Mouse (Mus musculus): ENCODE data around the gene Bcr. TPM values are rescaled to one million over a fixed set of nuclear protein-coding genes. Genes with fewer than 3 reads are reported as not detected.

Bcr gene
- polyA plus RNA-seq (2014; fragmentation: Illumina TruSeq; extraction: RNeasy Lipid Tissue Mini Kit (QIAGEN cat#74804); ENCODE audit: low read depth, low replicate concordance): 13.4 TPM

GRCm38 (mm10) chr10:75060217-75060842 lies at the start of gene Bcr:
TSS of gene Bcr (plus strand) at chr10:75060592.

GRCm38 (mm10) chr10:75032395-75032794 lies 28.0 kb upstream of the Bcr start, which contains the start of gene Rsph14:
TSS of gene Rsph14 (minus strand) at chr10:75032586.

GRCm38 (mm10) chr10:75036883-75037379 lies 23.5 kb upstream of the Bcr start, which contains the start of gene Rab36:
TSS of gene Rab36 (plus strand) at chr10:75037058.

GRCm38 (mm10) chr10:75211807-75212645 lies 151.6 kb downstream of the Bcr start, which contains the start of gene Specc1l:
TSS of gene Specc1l (plus strand) at chr10:75212073.

Other genes with a start within 250 kb of the Bcr start
- 0.63 TPM for gene Gnaz, start 93.4 kb upstream of the Bcr start, polyA plus RNA-seq (2014; fragmentation: Illumina TruSeq; extraction: RNeasy Lipid Tissue Mini Kit (QIAGEN cat#74804); ENCODE audit: low read depth, low replicate concordance)
- gene Rsph14, start 28.0 kb upstream of the Bcr start, polyA plus RNA-seq (2014; fragmentation: Illumina TruSeq; extraction: RNeasy Lipid Tissue Mini Kit (QIAGEN cat#74804); ENCODE audit: low read depth, low replicate concordance): 8.4 TPM
- gene Rab36, start 23.5 kb upstream of the Bcr start, polyA plus RNA-seq (2014; fragmentation: Illumina TruSeq; extraction: RNeasy Lipid Tissue Mini Kit (QIAGEN cat#74804); ENCODE audit: low read depth, low replicate concordance): 4.6 TPM
- gene Specc1l, start 151.5 kb downstream of the Bcr start, polyA plus RNA-seq (2014; fragmentation: Illumina TruSeq; extraction: RNeasy Lipid Tissue Mini Kit (QIAGEN cat#74804); ENCODE audit: low read depth, low replicate concordance): 15.3 TPM

All from testis, adult 10 weeks (tissue).